Mouse (Mus musculus): Measurements from ENCODE around the gene Spint5.

DNA sequence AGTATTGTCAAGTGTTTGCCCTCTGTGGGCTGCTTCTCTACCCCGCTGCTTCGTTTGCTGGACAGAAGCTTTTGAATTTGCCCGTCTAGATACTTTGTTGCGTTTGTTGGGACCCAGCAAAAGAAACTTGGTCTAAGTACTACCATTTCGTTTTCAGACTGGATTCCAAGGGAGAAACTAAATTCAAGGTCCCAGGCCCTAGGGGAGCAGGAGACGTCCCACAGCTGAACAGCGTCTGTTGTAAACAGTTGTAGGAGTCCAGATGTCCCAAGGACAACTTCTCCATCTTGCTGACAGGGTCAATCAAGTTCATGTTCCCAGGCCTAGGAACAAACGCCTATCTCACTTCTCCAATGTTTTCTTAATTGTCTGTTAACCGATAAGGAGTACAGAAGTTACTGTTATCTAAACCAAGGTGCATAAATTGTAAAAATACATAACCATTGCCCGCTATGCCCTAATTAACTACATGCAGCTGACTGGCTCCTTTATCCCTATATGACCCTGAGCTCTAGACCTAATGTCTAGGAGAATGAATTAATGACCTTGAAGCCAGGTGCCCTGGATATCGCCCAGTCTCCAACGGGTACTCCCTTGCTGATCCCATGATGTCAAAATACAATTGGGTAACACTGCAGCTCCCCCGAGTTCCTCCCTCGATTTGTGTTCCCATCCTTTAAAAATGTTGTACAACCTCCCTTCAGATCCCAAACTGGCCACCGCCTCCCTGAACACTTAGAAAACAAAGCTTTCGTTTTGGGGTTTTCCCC is 38.0 kb upstream of the Spint5 start:
- TF ChIP-seq POLR2A (IDR thresholded peaks at IDR 0.05; ENCODE audit: control insufficient read depth, low read depth, low read length), result no peak
- no peak for TF ChIP-seq CTCF (IDR thresholded peaks at IDR 0.05; ENCODE audit: control insufficient read depth, insufficient read depth, insufficient replicate concordance, low read depth, low read length)

Data from testis, adult 2 months (tissue).